Mouse (Mus musculus) neural tube, embryonic 15.5 days (tissue): ENCODE results near the gene Kmt2e. TPM values are rescaled to one million over a fixed set of nuclear protein-coding genes. Genes with fewer than 3 reads are reported as not detected.

Source experiments
- ATAC-seq: fragments of 200-750 bp; cut with Nextera tagmentation; 2 replicates; pipeline ENCODE4 v1.8.0; 2017; ENCODE audit warnings: mild to moderate bottlenecking, moderate TSS enrichment, moderate library complexity; ENCODE audit not compliant: low FRiP score
- H3K27ac ChIP-seq: fragments of 300-500 bp; sonication (generic); replicated peaks from 2 replicates; pipeline ENCODE4 v1.5.1; 2015; ENCODE audit warnings: mild to moderate bottlenecking, inconsistent platforms
- H3K27me3 ChIP-seq: fragments of 300-500 bp; sonication (generic); replicated peaks from 2 replicates; pipeline ENCODE4 v1.6.1; 2015; ENCODE audit warnings: inconsistent platforms
- H3K36me3 ChIP-seq: fragments of 300-500 bp; sonication (generic); 2 replicates; pipeline ENCODE4 v1.6.1; 2015; ENCODE audit warnings: inconsistent platforms
- H3K4me1 ChIP-seq: fragments of 300-500 bp; sonication (generic); 2 replicates; pipeline ENCODE4 v1.6.1; 2015; ENCODE audit warnings: inconsistent platforms
- H3K4me2 ChIP-seq: fragments of 300-500 bp; sonication (generic); 2 replicates; pipeline ENCODE4 v1.6.1; 2015; ENCODE audit warnings: inconsistent platforms, mild to moderate bottlenecking, moderate library complexity
- H3K4me3 ChIP-seq: fragments of 300-500 bp; sonication (generic); replicated peaks from 2 replicates; pipeline ENCODE4 v1.5.1; 2015; ENCODE audit warnings: mild to moderate bottlenecking, inconsistent platforms
- H3K9ac ChIP-seq: fragments of 300-500 bp; sonication (generic); replicated peaks from 2 replicates; pipeline ENCODE4 v1.6.1; 2015; ENCODE audit warnings: mild to moderate bottlenecking, inconsistent platforms
- H3K9me3 ChIP-seq: fragments of 300-500 bp; sonication (generic); replicated peaks from 2 replicates; pipeline ENCODE4 v1.6.1; 2016; ENCODE audit warnings: inconsistent platforms
- WGBS: fragments of 180-500 bp; shearing (Covaris S2); methylation state at CpG from one replicate; pipeline ENCODE4 v1.1.7; 2015; ENCODE audit warnings: mixed read lengths; 5-methylcytosine and 5-hydroxymethylcytosine counted together
- polyA plus RNA-seq: library from polyadenylated mRNA; unstranded; fragments of >200 nt; fragmentation: Nextera tagmentation; extraction: Ambion mirVana; gene quantifications from 2 replicates; pipeline ENCODE4 v1.2.1, GENCODE M21; 2015

Gene Kmt2e
- polyA plus RNA-seq, 1 experiment from 2014 or later = 147 TPM

- no peak overlapping the region for H3K9ac ChIP-seq
- 0 out of 2 replicates have a peak, but pooled peaks cover 6% of the 10 kb centered on the region for H3K36me3 ChIP-seq
- H3K9me3 ChIP-seq = no peaks in the 10 kb centered on the region
- H3K27me3 ChIP-seq = no peaks in the 10 kb centered on the region
- ATAC-seq = no peak
- H3K4me1 ChIP-seq = 0 out of 2 replicates have a peak, but pooled peaks cover under 1% of the 10 kb centered on the region
- 94% methylated on average over 3 of the region's 3 CpGs for WGBS
- H3K27ac ChIP-seq = no peak overlapping the region
- H3K4me2 ChIP-seq = no peak overlapping the region
- no peak overlapping the region for H3K4me3 ChIP-seq
These were observed 37.5 kb upstream of the Kmt2e start for GRCm38 (mm10) chr5:23396756-23397155.

GRCm38 (mm10) chr5:23400156-23400555 is 34.1 kb upstream of the Kmt2e start:
- Histone ChIP-seq H3K9me3 (no peaks in the 10 kb centered on the region), H3K9ac (no peak overlapping the region), H3K27me3 (no peaks in the 10 kb centered on the region), H3K4me2 (no peak overlapping the region), H3K36me3 (0 out of 2 replicates have a peak, but pooled peaks cover 6% of the 10 kb centered on the region), H3K4me3 (no peak overlapping the region), H3K27ac (no peak overlapping the region), H3K4me1 (no peaks in the 10 kb centered on the region)
- peak; percentile 26; the same call in 1 of the 2 replicates for ATAC-seq
- 87% methylated on average over 3 of the region's 3 CpGs for WGBS

- 87% methylated on average over 3 of the region's 3 CpGs for WGBS
- Histone ChIP-seq H3K9ac (no peak overlapping the region), H3K27me3 (no peaks in the 10 kb centered on the region), H3K4me1 (no peaks in the 10 kb centered on the region), H3K4me2 (no peak overlapping the region), H3K36me3 (peaks cover 6% of the 10 kb centered on the region; the same call in 1 of the 2 replicates), H3K4me3 (no peak overlapping the region), H3K9me3 (no peaks in the 10 kb centered on the region), H3K27ac (no peak overlapping the region)
- no peak for ATAC-seq
These were observed 33.4 kb upstream of the Kmt2e start for GRCm38 (mm10) chr5:23400868-23401267.

GRCm38 (mm10) chr5:23401368-23401767 is 32.9 kb upstream of the Kmt2e start:
- no peak overlapping the region for H3K4me3 ChIP-seq
- no peak overlapping the region for H3K9ac ChIP-seq
- H3K4me2 ChIP-seq = no peak overlapping the region
- H3K9me3 ChIP-seq = no peaks in the 10 kb centered on the region
- H3K4me1 ChIP-seq = no peaks in the 10 kb centered on the region
- no peak overlapping the region for H3K27ac ChIP-seq
- no peak for ATAC-seq
- 66% methylated on average over 9 of the region's 9 CpGs for WGBS
- H3K27me3 ChIP-seq = no peaks in the 10 kb centered on the region
- peaks cover 6% of the 10 kb centered on the region; the same call in 1 of the 2 replicates for H3K36me3 ChIP-seq

- 21% methylated on average over 2 of the region's 2 CpGs for WGBS
These were observed 32.2 kb upstream of the Kmt2e start for GRCm38 (mm10) chr5:23401999-23402398.

GRCm38 (mm10) chr5:23403161-23403560 is 31.1 kb upstream of the Kmt2e start:
- H3K4me1 ChIP-seq = peaks cover 8% of the 10 kb centered on the region
- ATAC-seq = no peak
- no peaks in the 10 kb centered on the region for H3K9me3 ChIP-seq
- no peak overlapping the region for H3K9ac ChIP-seq
- WGBS = 72% methylated on average over 11 of the region's 11 CpGs
- peaks cover 6% of the 10 kb centered on the region; the same call in 1 of the 2 replicates for H3K36me3 ChIP-seq
- no peak overlapping the region for H3K4me2 ChIP-seq
- no peaks in the 10 kb centered on the region for H3K27me3 ChIP-seq
- H3K27ac ChIP-seq = no peak overlapping the region
- no peak overlapping the region for H3K4me3 ChIP-seq

More at GRCm38 (mm10) chr5:23401999-23402398, 32.2 kb upstream of the Kmt2e start:
- H3K4me1 ChIP-seq = no peaks in the 10 kb centered on the region
- H3K9ac ChIP-seq = no peak overlapping the region
- no peaks in the 10 kb centered on the region for H3K9me3 ChIP-seq
- no peak overlapping the region for H3K4me2 ChIP-seq
- no peak overlapping the region for H3K4me3 ChIP-seq
- H3K36me3 ChIP-seq = peaks cover 6% of the 10 kb centered on the region; the same call in 1 of the 2 replicates
- no peak for ATAC-seq
- no peaks in the 10 kb centered on the region for H3K27me3 ChIP-seq
- 0 out of 2 replicates have a peak overlapping the region, but pooled peaks have one; percentile 11 for H3K27ac ChIP-seq

GRCm38 (mm10) chr5:23405666-23406404 is 28.4 kb upstream of the Kmt2e start:
- Histone ChIP-seq H3K4me3 (no peak overlapping the region), H3K9me3 (no peaks in the 10 kb centered on the region), H3K4me1 (peaks cover 13% of the 10 kb centered on the region), H3K4me2 (no peak overlapping the region), H3K27ac (no peak overlapping the region), H3K36me3 (peaks cover 16% of the 10 kb centered on the region; the same call in 1 of the 2 replicates), H3K27me3 (no peaks in the 10 kb centered on the region), H3K9ac (no peak overlapping the region)
- ATAC-seq = no peak
- 94% methylated on average over 12 of the region's 12 CpGs for WGBS

GRCm38 (mm10) chr5:23406405-23406745 is 27.9 kb upstream of the Kmt2e start:
- Histone ChIP-seq H3K27ac (no peak overlapping the region), H3K9ac (no peak overlapping the region), H3K36me3 (peaks cover 11% of the 10 kb centered on the region; the same call in 1 of the 2 replicates), H3K27me3 (no peaks in the 10 kb centered on the region), H3K9me3 (no peaks in the 10 kb centered on the region), H3K4me3 (no peak overlapping the region), H3K4me1 (peaks cover 16% of the 10 kb centered on the region), H3K4me2 (no peak overlapping the region)
- no peak for ATAC-seq
- WGBS = 88% methylated on average over 4 of the region's 4 CpGs

GRCm38 (mm10) chr5:23408106-23408505 is 26.1 kb upstream of the Kmt2e start:
- Histone ChIP-seq H3K27ac (peak overlapping the region; percentile 46; the same call in 1 of the 2 replicates), H3K9me3 (no peaks in the 10 kb centered on the region)
- ATAC-seq = no peak

GRCm38 (mm10) chr5:23410040-23410717 is 24.1 kb upstream of the Kmt2e start:
- no peak for ATAC-seq
- no peaks in the 10 kb centered on the region for H3K9me3 ChIP-seq
- WGBS = 73% methylated on average over 9 of the region's 9 CpGs
- no peak overlapping the region for H3K4me3 ChIP-seq
- H3K9ac ChIP-seq = no peak overlapping the region
- H3K36me3 ChIP-seq = peaks cover 13% of the 10 kb centered on the region; the same call in 1 of the 2 replicates
- peaks cover 53% of the 10 kb centered on the region for H3K4me1 ChIP-seq
- no peaks in the 10 kb centered on the region for H3K27me3 ChIP-seq
- no peak overlapping the region for H3K27ac ChIP-seq
- H3K4me2 ChIP-seq = no peak overlapping the region

More at GRCm38 (mm10) chr5:23408106-23408505, 26.1 kb upstream of the Kmt2e start:
- Histone ChIP-seq H3K9ac (no peak overlapping the region), H3K4me1 (peaks cover 32% of the 10 kb centered on the region), H3K36me3 (peaks cover 13% of the 10 kb centered on the region; the same call in 1 of the 2 replicates), H3K4me2 (no peak overlapping the region), H3K27me3 (no peaks in the 10 kb centered on the region), H3K4me3 (no peak overlapping the region)
- 51% methylated on average over 5 of the region's 5 CpGs for WGBS

- no peak for ATAC-seq
- H3K4me1 ChIP-seq = peaks cover 58% of the 10 kb centered on the region
These were observed 23.5 kb upstream of the Kmt2e start for GRCm38 (mm10) chr5:23410718-23411101.

More at GRCm38 (mm10) chr5:23410718-23411101, 23.5 kb upstream of the Kmt2e start:
- 80% methylated on average over 2 of the region's 2 CpGs for WGBS
- no peaks in the 10 kb centered on the region for H3K9me3 ChIP-seq
- H3K4me2 ChIP-seq = no peak overlapping the region
- H3K4me3 ChIP-seq = no peak overlapping the region
- peaks cover 13% of the 10 kb centered on the region; the same call in 1 of the 2 replicates for H3K36me3 ChIP-seq
- no peak overlapping the region for H3K27ac ChIP-seq
- H3K27me3 ChIP-seq = no peaks in the 10 kb centered on the region
- no peak overlapping the region for H3K9ac ChIP-seq
